Mouse (Mus musculus) G1E-ER4 (cell line): ENCODE results near the gene Crb1. TPM values are rescaled to one million over a fixed set of nuclear protein-coding genes. Genes with fewer than 3 reads are reported as not detected.

Source experiments
- GATA1 ChIP-seq: IDR thresholded peaks from one replicate; pipeline ENCODE4 v1.8.0; 2012; ENCODE audit warnings: low read length, inconsistent platforms
- polyA plus RNA-seq: library from polyadenylated mRNA; stranded (reverse); fragments of >175 nt; gene quantifications from 2 replicates; pipeline ENCODE4 v1.2.3, GENCODE M21; 2012

Crb1 gene
- polyA plus RNA-seq, 1 experiment: not detected

DNA sequence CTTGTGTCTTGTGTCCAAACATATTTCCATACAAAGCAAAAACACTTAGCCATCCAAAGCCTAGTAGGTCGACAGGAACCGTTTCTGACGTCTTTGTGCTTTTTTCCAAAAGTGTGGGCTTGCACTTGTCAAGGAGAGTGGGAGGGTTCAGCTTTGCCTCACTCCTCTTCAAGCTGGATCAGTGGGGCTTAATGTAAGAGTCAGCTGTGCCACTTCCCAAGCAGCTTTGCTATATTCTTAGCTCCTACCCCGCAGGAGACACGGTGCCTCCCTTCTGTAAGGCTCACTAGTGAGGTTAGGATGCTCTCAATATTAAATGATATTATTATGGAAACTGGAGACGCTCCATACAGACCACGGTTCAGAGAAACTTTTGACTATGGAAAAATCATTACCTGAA, 121.3 kb downstream of the Crb1 start:
- no peak for TF ChIP-seq GATA1

DNA sequence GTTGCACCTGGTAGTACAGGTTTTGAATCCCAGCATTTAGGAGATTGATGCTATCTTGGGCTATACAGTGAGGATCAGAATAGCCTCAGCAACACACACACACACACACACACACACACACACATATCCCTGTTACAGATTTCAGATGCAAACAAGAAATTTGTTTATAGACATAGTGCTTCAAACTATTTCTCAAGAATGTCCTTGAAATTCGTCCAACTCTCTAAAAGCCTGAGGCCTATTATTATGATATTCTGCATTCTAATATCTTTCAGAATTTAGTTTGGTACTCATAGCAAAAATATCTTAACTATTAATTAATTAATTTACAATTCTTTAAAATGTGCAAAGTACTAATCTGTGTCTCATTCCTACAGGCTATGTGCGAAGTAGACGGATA, 124.9 kb downstream of the Crb1 start:
- no peak for TF ChIP-seq GATA1

- no peak for TF ChIP-seq GATA1
These were observed 127.7 kb downstream of the Crb1 start for GRCm38 (mm10) chr1:139249159-139249558.

DNA sequence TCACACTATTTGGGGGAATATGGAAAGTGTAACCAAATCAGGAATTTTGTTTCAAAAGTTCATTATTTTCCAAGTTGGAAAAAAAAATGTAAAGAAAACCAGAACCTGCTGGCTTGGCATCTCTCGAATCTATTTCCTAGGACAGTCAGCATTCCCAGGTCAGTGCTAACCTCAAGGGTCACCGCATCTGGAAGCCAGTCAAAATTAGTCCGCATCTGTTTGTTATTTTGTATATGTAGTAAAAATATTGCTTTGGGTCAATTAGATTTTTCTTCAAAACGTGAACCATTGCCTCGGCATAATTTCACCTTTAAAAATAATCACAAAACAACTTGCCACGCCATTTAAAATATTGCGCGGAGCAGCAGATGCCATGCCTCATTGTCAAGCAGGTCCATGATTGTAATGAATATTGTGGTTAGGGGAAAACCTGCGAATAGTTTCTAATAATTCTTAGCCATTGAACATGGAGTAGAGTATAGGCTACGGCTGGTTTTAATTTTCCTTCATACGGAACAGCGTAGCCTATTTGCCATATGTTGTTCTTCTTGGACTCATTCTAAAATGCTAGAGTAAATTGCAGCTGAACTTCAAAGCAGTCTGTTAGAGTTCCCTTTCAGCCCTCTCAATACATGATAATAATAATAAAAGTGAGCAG, 130.0 kb downstream of the Crb1 start:
- TF ChIP-seq GATA1: no peak

- TF ChIP-seq GATA1: no peak
These were observed 140.1 kb downstream of the Crb1 start for GRCm38 (mm10) chr1:139236794-139237193.

DNA sequence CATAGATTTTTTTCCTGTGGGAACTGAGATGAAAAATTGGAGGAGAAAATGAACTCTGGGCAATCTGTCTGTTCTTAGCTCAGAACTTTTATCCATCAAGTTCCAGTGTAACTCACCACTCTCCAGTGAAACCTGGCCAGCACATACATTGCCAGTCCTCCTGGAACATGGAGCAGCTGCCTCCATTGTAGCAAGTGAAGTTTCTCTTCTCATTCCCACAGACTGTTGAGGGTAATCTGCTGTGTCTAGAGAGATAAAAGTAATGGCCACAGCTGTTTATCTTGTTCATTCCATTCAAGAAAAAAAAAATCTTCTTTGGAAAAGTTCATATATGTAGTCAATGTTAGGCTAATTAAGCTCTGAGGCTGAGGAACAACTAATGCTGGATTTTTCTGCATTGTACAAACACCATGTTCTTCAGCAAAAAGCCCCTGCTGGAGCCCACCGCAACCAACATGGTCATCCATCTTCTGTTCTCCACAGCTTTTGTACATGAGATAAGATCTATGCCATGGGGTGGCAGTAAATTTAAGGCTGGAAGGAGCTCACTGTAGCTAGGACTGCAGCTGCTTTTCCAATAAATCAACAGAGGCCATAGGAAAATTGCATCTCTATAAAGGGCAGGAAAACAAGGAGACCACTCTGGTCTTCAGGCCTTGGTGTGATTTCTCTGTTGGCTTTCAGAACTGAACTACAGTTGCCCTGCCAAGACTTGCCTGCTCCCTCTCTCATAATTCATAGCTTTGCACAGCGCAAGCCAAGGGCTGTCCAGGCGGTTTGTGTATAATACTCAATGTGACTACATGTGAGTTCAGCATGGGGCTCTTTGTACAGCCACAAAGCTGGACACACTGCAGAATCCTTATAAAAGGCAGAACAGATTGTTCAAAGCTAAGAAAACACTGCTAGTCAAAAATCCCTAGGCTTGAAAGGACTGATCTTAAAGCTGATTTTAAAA, 142.0 kb downstream of the Crb1 start:
- no peak for TF ChIP-seq GATA1

DNA sequence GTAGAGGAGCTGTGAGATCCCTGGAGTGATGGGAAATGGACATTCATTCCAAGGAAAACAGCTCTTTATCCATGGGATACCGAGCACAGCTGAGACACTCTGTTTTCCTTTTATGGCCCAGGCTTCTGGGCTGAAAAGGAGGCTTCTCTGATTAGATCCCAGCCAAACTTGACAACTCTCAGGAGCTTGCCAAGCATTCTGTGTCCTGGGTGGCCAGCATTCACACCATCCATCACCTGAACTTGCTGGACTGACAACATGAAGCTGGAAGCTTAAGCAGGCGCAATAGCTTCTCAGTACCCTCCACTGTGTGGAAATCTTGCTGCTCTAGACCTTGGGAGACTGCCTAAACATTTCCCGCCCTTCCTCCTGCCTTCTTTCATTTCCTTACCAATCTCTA, 144.3 kb downstream of the Crb1 start:
- no peak for TF ChIP-seq GATA1

GRCm38 (mm10) chr1:139224309-139224949, 152.5 kb downstream of the Crb1 start:
- TF ChIP-seq GATA1: no peak

- TF ChIP-seq GATA1: no peak
These were observed 153.1 kb downstream of the Crb1 start for GRCm38 (mm10) chr1:139223804-139224203.

GRCm38 (mm10) chr1:139215311-139215710, 161.6 kb downstream of the Crb1 start:
- TF ChIP-seq GATA1: no peak

DNA sequence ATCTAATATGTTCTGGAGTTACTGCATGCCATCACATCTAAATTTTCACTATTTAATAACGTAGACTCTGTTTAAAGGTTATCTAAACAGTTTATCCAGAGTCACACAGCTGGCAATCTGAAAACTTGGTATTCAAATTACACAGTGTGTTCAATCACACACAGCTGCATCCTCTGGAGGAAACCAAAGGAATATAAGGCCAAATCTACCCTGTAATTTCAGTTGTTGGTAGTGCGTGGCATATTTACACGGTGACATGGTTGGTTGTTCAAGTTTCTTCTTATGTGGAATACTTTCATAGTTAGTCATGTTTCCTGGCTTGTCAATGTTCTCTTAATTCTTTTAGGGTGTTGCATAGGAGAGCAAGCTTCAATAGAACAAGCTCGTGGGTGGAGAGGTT, 166.4 kb downstream of the Crb1 start:
- no peak for TF ChIP-seq GATA1

DNA sequence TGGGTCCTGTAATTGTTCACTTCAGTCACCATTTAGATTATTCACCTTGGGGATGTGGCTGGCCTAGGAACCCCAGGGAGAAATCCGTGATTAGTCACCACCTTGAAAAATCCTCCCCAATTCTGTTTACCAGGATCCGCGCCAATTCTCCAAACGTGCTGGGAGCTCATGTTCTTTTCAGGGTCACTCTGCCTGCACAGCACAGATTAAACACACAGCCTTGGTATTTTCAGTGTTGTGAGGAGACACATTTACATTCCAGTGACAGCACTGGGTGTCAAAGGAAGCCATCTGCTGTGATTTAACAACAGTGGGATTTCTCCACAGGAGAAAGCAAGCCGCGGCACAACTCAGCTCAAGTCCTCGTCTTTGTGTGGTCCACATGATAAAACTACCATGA, 167.1 kb downstream of the Crb1 start:
- TF ChIP-seq GATA1: no peak

DNA sequence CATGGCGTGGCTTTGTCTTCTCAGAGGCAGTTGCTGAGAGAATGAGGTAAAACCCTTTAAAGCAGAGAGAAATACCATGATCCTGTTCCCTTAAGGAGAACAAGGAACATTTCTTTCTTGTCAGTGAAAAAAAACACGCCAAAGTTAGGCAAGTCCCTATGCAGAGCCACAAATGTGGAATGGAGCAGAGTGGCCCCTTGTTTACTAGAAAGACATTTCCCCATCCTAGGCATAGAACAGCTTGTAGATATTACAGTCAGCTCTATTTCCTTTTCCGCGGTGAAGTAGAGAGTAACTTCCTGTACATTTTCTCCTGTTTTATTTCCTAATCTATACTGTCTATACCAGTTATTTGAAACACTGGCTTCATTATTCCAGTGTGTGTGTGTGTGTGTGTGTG, 170.6 kb downstream of the Crb1 start:
- TF ChIP-seq GATA1: no peak

GRCm38 (mm10) chr1:139203026-139203425, 173.9 kb downstream of the Crb1 start:
- no peak for TF ChIP-seq GATA1

DNA sequence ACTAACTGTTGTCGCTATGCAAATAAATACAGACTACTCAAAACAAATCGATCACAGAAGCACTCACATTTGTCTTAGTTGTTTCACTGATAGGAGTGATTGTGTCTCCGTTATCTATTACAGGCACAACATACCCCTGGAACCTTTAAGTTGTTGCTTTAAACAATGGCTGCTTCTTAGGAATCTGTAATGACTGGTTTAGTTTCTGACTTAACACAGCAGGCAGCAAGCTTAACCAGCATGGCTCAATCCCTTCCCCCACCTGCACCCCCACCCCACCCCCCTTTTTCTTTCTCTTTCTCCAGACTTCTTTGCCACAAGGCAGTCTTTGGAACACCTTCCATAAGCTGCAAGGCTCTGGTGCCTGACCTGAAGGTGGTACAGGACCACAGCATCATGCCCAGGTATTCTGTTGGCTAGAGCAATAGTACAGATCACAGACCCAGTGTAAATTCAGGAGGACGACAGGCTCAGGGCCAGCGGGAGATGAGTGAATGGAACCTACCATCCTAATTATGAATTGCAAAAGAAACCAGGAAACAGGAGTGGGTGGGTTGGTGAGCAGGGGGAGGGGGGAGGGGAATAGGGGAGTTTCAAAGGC, 182.4 kb downstream of the Crb1 start:
- TF ChIP-seq GATA1: no peak

GRCm38 (mm10) chr1:139194011-139194410, 182.9 kb downstream of the Crb1 start:
- TF ChIP-seq GATA1: no peak
